Mouse (Mus musculus) megakaryocyte, embryonic 14.5 days (primary cell): ENCODE data around the gene Fam166a.

ENCODE experiments used
- FLI1 ChIP-seq: IDR thresholded peaks from 2 replicates; pipeline ENCODE4 v1.6.1; 2012; ENCODE audit warnings: low read length, inconsistent platforms, mixed read lengths
- GATA1 ChIP-seq: IDR thresholded peaks from 3 replicates; pipeline ENCODE4 v1.6.1; 2012; ENCODE audit warnings: mixed read lengths, low read length, inconsistent platforms, borderline replicate concordance

DNA sequence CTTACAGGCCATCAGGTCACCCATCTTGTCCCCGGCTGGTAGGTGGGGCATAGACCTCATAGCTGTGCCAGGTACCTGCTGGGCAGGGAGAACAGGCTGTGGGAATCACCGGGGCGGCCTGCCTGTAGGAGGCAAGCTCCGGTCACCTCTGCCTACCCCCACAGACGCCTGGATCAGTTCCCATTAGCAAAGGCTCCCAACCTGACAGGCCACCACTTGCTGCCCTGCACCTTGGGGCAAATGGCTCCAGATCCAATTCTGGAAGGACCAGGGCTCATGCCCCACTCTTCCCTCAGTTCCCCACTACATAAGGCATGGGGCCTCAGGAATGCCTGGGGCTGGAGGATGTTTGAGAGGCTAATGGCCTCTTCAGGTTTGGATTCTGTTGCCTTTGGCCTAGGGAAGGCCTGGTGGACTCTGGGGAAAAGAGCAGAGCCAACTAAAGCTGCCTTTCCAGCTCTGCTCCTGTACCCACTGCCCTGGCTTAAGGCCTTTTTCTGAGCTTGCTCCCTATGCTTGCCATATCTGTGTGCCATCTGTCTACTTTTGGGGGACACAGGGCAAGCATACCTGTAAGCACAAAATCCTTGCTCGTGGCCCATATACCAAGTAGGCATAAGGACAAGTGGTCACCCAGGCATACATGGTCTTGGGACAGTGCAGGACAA is 47.3 kb upstream of the Fam166a start:
- TF ChIP-seq GATA1: no peak
- TF ChIP-seq FLI1: no peak
